Mouse (Mus musculus) lung, embryonic 16.5 days (tissue): ENCODE measurements around the gene Mtfp1. TPM values are rescaled to one million over a fixed set of nuclear protein-coding genes. Genes with fewer than 3 reads are reported as not detected.
A peak's percentile ranks its signal among the peaks of the same experiment; 100 is the strongest.

ENCODE experiments used
- ATAC-seq: fragments of 200-750 bp; cut with Nextera tagmentation; 2 replicates; pipeline ENCODE4 v1.8.0; 2017; ENCODE audit warnings: low read depth, mild to moderate bottlenecking, moderate library complexity
- H3K27ac ChIP-seq: fragments of 300-500 bp; sonication (generic); 2 replicates; pipeline ENCODE4 v1.5.1; 2014; ENCODE audit warnings: mild to moderate bottlenecking, control low read depth, low read length
- H3K27me3 ChIP-seq: fragments of 300-500 bp; sonication (generic); 2 replicates; pipeline ENCODE4 v1.6.1; 2014; ENCODE audit warnings: low read depth, low read length, mixed read lengths; ENCODE audit not compliant: control insufficient read depth, insufficient read depth
- H3K36me3 ChIP-seq: fragments of 300-500 bp; sonication (generic); 2 replicates; pipeline ENCODE4 v1.6.1; 2014; ENCODE audit warnings: low read length; ENCODE audit not compliant: control insufficient read depth, insufficient read depth
- H3K4me1 ChIP-seq: fragments of 300-500 bp; sonication (generic); replicated peaks from 2 replicates; pipeline ENCODE4 v1.6.1; 2014; ENCODE audit warnings: low read length, mixed read lengths; ENCODE audit not compliant: control insufficient read depth, insufficient read depth
- H3K4me2 ChIP-seq: fragments of 300-500 bp; sonication (generic); 2 replicates; pipeline ENCODE4 v1.6.1; 2014; ENCODE audit warnings: low read depth, low read length, control low read depth
- H3K4me3 ChIP-seq: fragments of 300-500 bp; sonication (generic); 2 replicates; pipeline ENCODE4 v1.5.1; 2014; ENCODE audit warnings: mild to moderate bottlenecking, low read length, control low read depth
- H3K9ac ChIP-seq: fragments of 300-500 bp; sonication (generic); 2 replicates; pipeline ENCODE4 v1.6.1; 2014; ENCODE audit warnings: low read length, control low read depth
- H3K9me3 ChIP-seq: fragments of 300-500 bp; sonication (generic); 2 replicates; pipeline ENCODE4 v1.6.1; 2016; ENCODE audit warnings: low read length; ENCODE audit not compliant: control insufficient read depth
- WGBS: fragments of 180-500 bp; shearing (Covaris S2); extraction: QIAGEN DNeasy Blood & Tissue Kit; methylation state at CpG from one replicate; pipeline ENCODE4 v1.1.7; 2014; 5-methylcytosine and 5-hydroxymethylcytosine counted together
- microRNA-seq: library from miRNA; unstranded; fragments of <30 nt; microRNA quantifications from one replicate; pipeline ENCODE4, GENCODE M21; 2016
- polyA plus RNA-seq: library from polyadenylated mRNA; unstranded; fragments of >200 nt; fragmentation: Nextera tagmentation; extraction: Ambion mirVana; gene quantifications from 2 replicates; pipeline ENCODE4 v1.2.1, GENCODE M21; 2015

Gene Mtfp1
- polyA plus RNA-seq, 1 experiment from 2014 or later, result 9.6 TPM

- Histone ChIP-seq H3K36me3 (no peaks in the 10 kb centered on the region), H3K27ac (no peak overlapping the region), H3K4me3 (no peak overlapping the region), H3K4me2 (no peak overlapping the region), H3K27me3 (no peaks in the 10 kb centered on the region), H3K4me1 (no peaks in the 10 kb centered on the region), H3K9me3 (no peaks in the 10 kb centered on the region), H3K9ac (no peak overlapping the region)
- WGBS, result 50% methylated on average over 5 of the region's 5 CpGs
- ATAC-seq, result peak; percentile 41; the same call in 1 of the 2 replicates
Observed at GRCm38 (mm10) chr11:4046526-4046925, 48.7 kb downstream of the Mtfp1 start.

GRCm38 (mm10) chr11:4043081-4043480 lies 52.2 kb downstream of the Mtfp1 start:
- Histone ChIP-seq H3K4me1 (no peaks in the 10 kb centered on the region), H3K9me3 (no peaks in the 10 kb centered on the region), H3K27me3 (no peaks in the 10 kb centered on the region), H3K27ac (no peak overlapping the region), H3K4me2 (no peak overlapping the region), H3K4me3 (no peak overlapping the region), H3K9ac (no peak overlapping the region), H3K36me3 (no peaks in the 10 kb centered on the region)
- 85% methylated on average over 7 of the region's 7 CpGs for WGBS
- no peak for ATAC-seq

Small RNAs within 50 kb of the gene (microRNA-seq; reads per million reads assigned to microRNA genes)
- 5.9 reads per million, percentile 19 among the genes with 10 or more reads in this experiment for gene Mir3060

Other genes with a start within 250 kb of the Mtfp1 start
- gene Osbp2, start 231.5 kb downstream of the Mtfp1 start, polyA plus RNA-seq, result 0.23 and 0.60 TPM in 2 replicates
- 0.47 and 0.79 TPM in 2 replicates for gene 4921536K21Rik, start 200.3 kb downstream of the Mtfp1 start, polyA plus RNA-seq
- gene Dusp18, start 200.2 kb downstream of the Mtfp1 start, polyA plus RNA-seq, result 11.7 and 12.6 TPM in 2 replicates
- gene Slc35e4, start 180.8 kb downstream of the Mtfp1 start, polyA plus RNA-seq, result 3.5 and 4.4 TPM in 2 replicates
- gene Tcn2, start 163.3 kb downstream of the Mtfp1 start, polyA plus RNA-seq, result 69.7 and 70.1 TPM in 2 replicates
- gene Pes1, start 131.5 kb downstream of the Mtfp1 start, polyA plus RNA-seq, result 76.6 and 78.0 TPM in 2 replicates
- gene 4930556J24Rik, start 118.7 kb downstream of the Mtfp1 start, polyA plus RNA-seq, result 0.24 and 0.38 TPM in 2 replicates
- gene Gal3st1, start 111.8 kb downstream of the Mtfp1 start, polyA plus RNA-seq, result 9.5 and 10.0 TPM in 2 replicates
- 24.1 and 29.7 TPM in 2 replicates for gene Sec14l4, start 64.0 kb downstream of the Mtfp1 start, polyA plus RNA-seq
- 41.5 and 63.9 TPM in 2 replicates for gene Sec14l3, start 30.6 kb downstream of the Mtfp1 start, polyA plus RNA-seq
- 2.9 and 3.3 TPM in 2 replicates for gene Sec14l2, start 28.0 kb upstream of the Mtfp1 start, polyA plus RNA-seq
- gene Rnf215, start 39.8 kb upstream of the Mtfp1 start, polyA plus RNA-seq, result 33.6 and 35.7 TPM in 2 replicates
- 9.2 and 11.4 TPM in 2 replicates for gene Ccdc157, start 64.8 kb upstream of the Mtfp1 start, polyA plus RNA-seq
- 42.1 and 48.9 TPM in 2 replicates for gene Sf3a1, start 64.9 kb upstream of the Mtfp1 start, polyA plus RNA-seq
- 30.5 and 34.3 TPM in 2 replicates for gene Tbc1d10a, start 91.3 kb upstream of the Mtfp1 start, polyA plus RNA-seq
- 6.5 and 9.1 TPM in 2 replicates for gene Castor1, start 122.8 kb upstream of the Mtfp1 start, polyA plus RNA-seq
- 0.25 and 0.28 TPM in 2 replicates for gene Osm, start 141.0 kb upstream of the Mtfp1 start, polyA plus RNA-seq
- 0.44 and 0.68 TPM in 2 replicates for gene Lif, start 162.1 kb upstream of the Mtfp1 start, polyA plus RNA-seq